Mouse (Mus musculus): Measurements from ENCODE around the gene Ppcdc.

Ppcdc gene

GRCm38 (mm10) chr9:57439522-57440295 lies at the start of gene Ppcdc:
Ppcdc (minus strand) TSS chr9:57440124.
- peak; percentile 87 to 95 for DNase-seq

- no peak for DNase-seq
Observed at GRCm38 (mm10) chr9:57487807-57488206, 47.9 kb upstream of the Ppcdc start.

GRCm38 (mm10) chr9:57485774-57486173 lies 45.9 kb upstream of the Ppcdc start:
- peak; percentile 85 for DNase-seq

GRCm38 (mm10) chr9:57468914-57469313 lies 29.0 kb upstream of the Ppcdc start:
- peak in 1 of 2 experiments; percentile 36 for DNase-seq

GRCm38 (mm10) chr9:57467896-57468549 lies 28.1 kb upstream of the Ppcdc start, which contains the start of gene Scamp5:
Scamp5 (minus strand) TSS chr9:57468060.
- DNase-seq, result peak; percentile 93 to 96

- peak; percentile 74 to 76 for DNase-seq
Observed at GRCm38 (mm10) chr9:57467271-57467771, 27.4 kb upstream of the Ppcdc start.

- no peak for DNase-seq
Observed at GRCm38 (mm10) chr9:57466101-57466500, 26.2 kb upstream of the Ppcdc start.

GRCm38 (mm10) chr9:57462866-57463265 lies 22.9 kb upstream of the Ppcdc start:
- no peak for DNase-seq

- no peak for DNase-seq
Observed at GRCm38 (mm10) chr9:57459707-57460106, 19.8 kb upstream of the Ppcdc start.

GRCm38 (mm10) chr9:57453516-57453915 lies 13.6 kb upstream of the Ppcdc start:
- DNase-seq, result no peak

- no peak for DNase-seq
Observed at GRCm38 (mm10) chr9:57452624-57453462, 12.9 kb upstream of the Ppcdc start.

- DNase-seq, result no peak
Observed at GRCm38 (mm10) chr9:57449715-57450114, 9.8 kb upstream of the Ppcdc start.

GRCm38 (mm10) chr9:57440620-57441019 lies 696 bp upstream of the Ppcdc start:
- no peak for DNase-seq

GRCm38 (mm10) chr9:57439083-57439482 lies 841 bp downstream of the Ppcdc start:
- DNase-seq, result no peak

- no peak for DNase-seq
Observed at GRCm38 (mm10) chr9:57437896-57438614, 1.9 kb downstream of the Ppcdc start.

- no peak for DNase-seq
Observed at GRCm38 (mm10) chr9:57436166-57436565, 3.8 kb downstream of the Ppcdc start.

GRCm38 (mm10) chr9:57434405-57435165 lies 5.3 kb downstream of the Ppcdc start:
- no peak for DNase-seq

- DNase-seq, result peak; percentile 81 to 83
Observed at GRCm38 (mm10) chr9:57433097-57434032, 6.6 kb downstream of the Ppcdc start.

GRCm38 (mm10) chr9:57432480-57432879 lies 7.4 kb downstream of the Ppcdc start:
- no peak for DNase-seq

- no peak for DNase-seq
Observed at GRCm38 (mm10) chr9:57431202-57431601, 8.7 kb downstream of the Ppcdc start.

Measured in cerebellum, adult 18-20 months (tissue).